Comparison of ENCODE assay signal across 27 mouse cellular contexts in genomic region chr11:120747974-120748373, GRCm38 (mm10). TPM values are rescaled to one million over a fixed set of nuclear protein-coding genes. Genes with fewer than 3 reads are reported as not detected.
A peak's percentile ranks its signal among the peaks of the same experiment; 100 is the strongest.
DNase-seq lines count a peak whose midpoint lies in the region; ATAC-seq and TF ChIP-seq lines count a peak whose summit lies in the region.
"Had no signal": no experiment of that assay in that cellular context is flagged by ENCODE, and none has a peak within 500 bp of the region (broad histone marks: within the 10 kb centered on the region; RNA-seq: fewer than 3 reads in every experiment).

No protein-coding gene starts in this region.

- TF ChIP-seq CTCF in bone marrow macrophage, adult 2 months (IDR thresholded peaks at IDR 0.05; ENCODE audit: low read depth, low read length) = no peak
- no peak for TF ChIP-seq CTCF in small intestine, adult 2 months (IDR thresholded peaks at IDR 0.05; ENCODE audit: extremely low read depth, insufficient read length, insufficient replicate concordance, low read depth, low read length)

- DNase-seq in heart, adult 11 months = peak; percentile 95
- DNase-seq in heart, postnatal 4 days = no peak
- DNase-seq in spleen, postnatal 10 days (ENCODE audit: low spot score in 2 of 2) = no peak
- DNase-seq in adrenal gland, postnatal 36 days = no peak
- DNase-seq: adrenal gland, postnatal 25 days; cerebellum, adult 2 months; cerebellum, postnatal 25 days; gastrocnemius, postnatal 10 days; kidney, adult 11 months; kidney, postnatal 14 days; layer of hippocampus, postnatal 36 days; thymus, postnatal 25 days had no signal

- no peak overlapping the region for H3K9ac ChIP-seq in kidney, embryonic 16.5 days (replicated peaks; ENCODE audit: low read length)
- no peak overlapping the region for H3K9ac ChIP-seq in kidney, embryonic 14.5 days (ENCODE audit: low read depth, low read length)
- H3K9ac ChIP-seq: embryonic facial prominence, embryonic 13.5 days; heart, embryonic 15.5 days; midbrain, embryonic 13.5 days had no signal

- H3K36me3 ChIP-seq in kidney, embryonic 16.5 days (ENCODE audit: insufficient read depth, low read length) = no peaks in the 10 kb centered on the region
- H3K36me3 ChIP-seq in kidney, embryonic 14.5 days (ENCODE audit: control insufficient read depth, insufficient read depth, low read length) = no peaks in the 10 kb centered on the region
- no peaks in the 10 kb centered on the region for H3K36me3 ChIP-seq in small intestine, adult 2 months (ENCODE audit: control insufficient read depth, insufficient read depth, low read length)
- H3K36me3 ChIP-seq: embryonic facial prominence, embryonic 13.5 days; heart, embryonic 15.5 days; hindbrain, embryonic 10.5 days; midbrain, embryonic 13.5 days had no signal

- peak overlapping the region; percentile 13; the same call in 1 of the 2 replicates for H3K27ac ChIP-seq in kidney, embryonic 16.5 days (ENCODE audit: low read length)
- H3K27ac ChIP-seq in kidney, embryonic 14.5 days (ENCODE audit: low read depth, low read length) = no peak overlapping the region
- peak overlapping the region; percentile 88 for H3K27ac ChIP-seq in bone marrow macrophage, adult 2 months (ENCODE audit: insufficient read depth, low read depth, low read length)
- H3K27ac ChIP-seq in small intestine, adult 2 months (ENCODE audit: insufficient read depth, low read depth, low read length) = peak overlapping the region; percentile 53; the same call in 1 of the 2 replicates
- H3K27ac ChIP-seq: embryonic facial prominence, embryonic 13.5 days; heart, embryonic 15.5 days; hindbrain, embryonic 10.5 days; midbrain, embryonic 13.5 days had no signal

- H3K27me3 ChIP-seq in kidney, embryonic 16.5 days (ENCODE audit: insufficient read depth, low read length) = no peaks in the 10 kb centered on the region
- no peaks in the 10 kb centered on the region for H3K27me3 ChIP-seq in kidney, embryonic 14.5 days (ENCODE audit: control insufficient read depth, insufficient read depth, low read length)
- no peaks in the 10 kb centered on the region for H3K27me3 ChIP-seq in small intestine, adult 2 months (ENCODE audit: control insufficient read depth, insufficient read depth, low read length)
- H3K27me3 ChIP-seq: midbrain, embryonic 13.5 days had no signal

- H3K4me2 ChIP-seq in kidney, embryonic 16.5 days (replicated peaks; ENCODE audit: low read depth, low read length) = no peak overlapping the region
- no peak overlapping the region for H3K4me2 ChIP-seq in kidney, embryonic 14.5 days (replicated peaks; ENCODE audit: low read depth, low read length)
- H3K4me2 ChIP-seq: embryonic facial prominence, embryonic 13.5 days; heart, embryonic 15.5 days; midbrain, embryonic 13.5 days had no signal

- no peaks in the 10 kb centered on the region for H3K9me3 ChIP-seq in kidney, embryonic 16.5 days (ENCODE audit: low read length)
- no peaks in the 10 kb centered on the region for H3K9me3 ChIP-seq in kidney, embryonic 14.5 days (ENCODE audit: control insufficient read depth, low read length)
- H3K9me3 ChIP-seq: embryonic facial prominence, embryonic 13.5 days; heart, embryonic 15.5 days; hindbrain, embryonic 10.5 days; midbrain, embryonic 13.5 days had no signal

- ATAC-seq in kidney, embryonic 16.5 days (ENCODE audit: low FRiP score, low TSS enrichment) = no peak
- ATAC-seq in kidney, embryonic 14.5 days (ENCODE audit: low FRiP score, low TSS enrichment) = no peak
- ATAC-seq: CD4-positive, CD25-positive, alpha-beta regulatory T cell, adult 4 months; forebrain, embryonic 14.5 days; hindbrain, embryonic 16.5 days; midbrain, embryonic 13.5 days had no signal

- no peak for TF ChIP-seq POLR2A in bone marrow macrophage, adult 2 months (IDR thresholded peaks at IDR 0.05; ENCODE audit: borderline replicate concordance, low read depth, low read length)
- TF ChIP-seq POLR2A in small intestine, adult 2 months (IDR thresholded peaks at IDR 0.05; ENCODE audit: low read depth, low read length) = no peak

- H3K4me1 ChIP-seq in kidney, embryonic 16.5 days (ENCODE audit: insufficient read depth, low read length) = no peaks in the 10 kb centered on the region
- H3K4me1 ChIP-seq in kidney, embryonic 14.5 days (ENCODE audit: control insufficient read depth, insufficient read depth, low read length) = no peaks in the 10 kb centered on the region
- peaks cover 37% of the 10 kb centered on the region for H3K4me1 ChIP-seq in bone marrow macrophage, adult 2 months (ENCODE audit: control insufficient read depth, insufficient read depth, low read length)
- peaks cover 3% of the 10 kb centered on the region; the same call in 1 of the 2 replicates for H3K4me1 ChIP-seq in small intestine, adult 2 months (ENCODE audit: control insufficient read depth, insufficient read depth, insufficient read length, low read length)
- H3K4me1 ChIP-seq: embryonic facial prominence, embryonic 13.5 days; heart, embryonic 15.5 days; hindbrain, embryonic 10.5 days; midbrain, embryonic 13.5 days had no signal

- no peak overlapping the region for H3K4me3 ChIP-seq in kidney, embryonic 16.5 days (ENCODE audit: low read length)
- no peak overlapping the region for H3K4me3 ChIP-seq in kidney, embryonic 14.5 days (ENCODE audit: low read length)
- no peak overlapping the region for H3K4me3 ChIP-seq in bone marrow macrophage, adult 2 months (ENCODE audit: insufficient read depth, low read length)
- no peak overlapping the region for H3K4me3 ChIP-seq in small intestine, adult 2 months (ENCODE audit: low read depth, low read length)
- H3K4me3 ChIP-seq: embryonic facial prominence, embryonic 13.5 days; heart, embryonic 15.5 days; hindbrain, embryonic 10.5 days; midbrain, embryonic 13.5 days had no signal

- WGBS in kidney, embryonic 16.5 days = 62% methylated on average over 4 of the region's 4 CpGs
- 66% methylated on average over 4 of the region's 4 CpGs for WGBS in kidney, embryonic 14.5 days
- WGBS in small intestine, adult 2 months = 21% methylated on average over 4 of the region's 4 CpGs

RNA-seq across cellular contexts. Expression of gene Hmga1b, which starts 14.6 kb away (rescaled TPM):
- total RNA-seq in heart, postnatal 4 days (2021) = 10 to 100 TPM; 37.1 to 47.2 TPM
- 3.4 and 9.0 TPM in 2 replicates for polyA plus RNA-seq in kidney, embryonic 16.5 days (2015; fragmentation: Nextera tagmentation; extraction: Ambion mirVana)
- 5.2 and 7.9 TPM in 2 replicates for polyA plus RNA-seq in kidney, embryonic 14.5 days (2014; fragmentation: Nextera tagmentation; extraction: Ambion mirVana)
- polyA plus RNA-seq in bone marrow macrophage, adult 2 months (2012; ENCODE audit: insufficient read depth, insufficient read length, missing spikeins) = 13.2 and 32.4 TPM in 2 replicates
- polyA plus RNA-seq in small intestine, adult 2 months (2012; rRNA removed) = 1.4 and 58.5 TPM in 2 replicates
- total RNA-seq in adrenal gland, postnatal 36 days (2021) = 10 to 100 TPM in 1 of 2 experiments, 1 to 10 TPM in 1; 6.0 to 13.1 TPM

RNA-seq across cellular contexts. Expression of gene Cbr2, which starts 16.1 kb away (rescaled TPM):
- 1 to 10 TPM; 3.0 to 3.9 TPM for total RNA-seq in heart, postnatal 4 days (2021)
- 2.1 and 4.3 TPM in 2 replicates for polyA plus RNA-seq in kidney, embryonic 16.5 days (2015; fragmentation: Nextera tagmentation; extraction: Ambion mirVana)
- 0.47 TPM in 1 of 2 replicates, not detected in the other for polyA plus RNA-seq in kidney, embryonic 14.5 days (2014; fragmentation: Nextera tagmentation; extraction: Ambion mirVana)
- polyA plus RNA-seq in bone marrow macrophage, adult 2 months (2012; ENCODE audit: insufficient read depth, insufficient read length, missing spikeins) = 57.0 and 81.4 TPM in 2 replicates
- polyA plus RNA-seq in small intestine, adult 2 months (2012; rRNA removed) = 1.2 and 11.4 TPM in 2 replicates
- total RNA-seq in adrenal gland, postnatal 36 days (2021) = 1 to 10 TPM; 5.0 to 7.8 TPM
- total RNA-seq: granulocyte monocyte progenitor cell, adult 5-6 weeks; liver, adult 2 months; monocyte, adult 5-6 weeks had no signal
- polyA plus RNA-seq: CD4-positive, CD25-positive, alpha-beta regulatory T cell, adult 4 months had no signal

RNA-seq across cellular contexts. Expression of gene Dcxr, which starts 20.9 kb away (rescaled TPM):
- 1 to 10 TPM; 3.6 to 4.5 TPM for total RNA-seq in heart, postnatal 4 days (2021)
- 49.4 and 56.5 TPM in 2 replicates for polyA plus RNA-seq in kidney, embryonic 16.5 days (2015; fragmentation: Nextera tagmentation; extraction: Ambion mirVana)
- 21.1 and 23.2 TPM in 2 replicates for polyA plus RNA-seq in kidney, embryonic 14.5 days (2014; fragmentation: Nextera tagmentation; extraction: Ambion mirVana)
- 65.0 and 65.6 TPM in 2 replicates for polyA plus RNA-seq in bone marrow macrophage, adult 2 months (2012; ENCODE audit: insufficient read depth, insufficient read length, missing spikeins)
- polyA plus RNA-seq in small intestine, adult 2 months (2012; rRNA removed) = 102 and 127 TPM in 2 replicates
- total RNA-seq in adrenal gland, postnatal 36 days (2021) = 10 to 100 TPM; 31.8 to 77.7 TPM

RNA-seq across cellular contexts. Expression of gene Rac3, which starts 26.7 kb away (rescaled TPM):
- total RNA-seq in heart, postnatal 4 days (2021) = 1 to 10 TPM; 1.5 to 1.8 TPM
- 32.5 and 38.7 TPM in 2 replicates for polyA plus RNA-seq in kidney, embryonic 16.5 days (2015; fragmentation: Nextera tagmentation; extraction: Ambion mirVana)
- polyA plus RNA-seq in kidney, embryonic 14.5 days (2014; fragmentation: Nextera tagmentation; extraction: Ambion mirVana) = 5.0 and 28.7 TPM in 2 replicates
- polyA plus RNA-seq in bone marrow macrophage, adult 2 months (2012; ENCODE audit: insufficient read depth, insufficient read length, missing spikeins) = 14.3 and 18.1 TPM in 2 replicates
- polyA plus RNA-seq in small intestine, adult 2 months (2012; rRNA removed) = 4.1 and 5.1 TPM in 2 replicates
- total RNA-seq in adrenal gland, postnatal 36 days (2021) = 10 to 100 TPM in 1 of 2 experiments, 1 to 10 TPM in 1; 8.2 to 17.0 TPM
- total RNA-seq: neutrophil, adult 5-6 weeks had no signal
- polyA plus RNA-seq: CD4-positive, CD25-positive, alpha-beta regulatory T cell, adult 4 months had no signal

RNA-seq across cellular contexts. Expression of gene Lrrc45, which starts 34.2 kb away (rescaled TPM):
- 10 to 100 TPM; 11.0 to 11.3 TPM for total RNA-seq in heart, postnatal 4 days (2021)
- polyA plus RNA-seq in kidney, embryonic 16.5 days (2015; fragmentation: Nextera tagmentation; extraction: Ambion mirVana) = 69.2 and 71.3 TPM in 2 replicates
- 41.9 and 43.1 TPM in 2 replicates for polyA plus RNA-seq in kidney, embryonic 14.5 days (2014; fragmentation: Nextera tagmentation; extraction: Ambion mirVana)
- polyA plus RNA-seq in bone marrow macrophage, adult 2 months (2012; ENCODE audit: insufficient read depth, insufficient read length, missing spikeins) = 34.3 and 46.1 TPM in 2 replicates
- 22.0 and 23.9 TPM in 2 replicates for polyA plus RNA-seq in small intestine, adult 2 months (2012; rRNA removed)
- total RNA-seq in adrenal gland, postnatal 36 days (2021) = 10 to 100 TPM; 24.3 to 27.7 TPM
